Mouse (Mus musculus): Measurements from ENCODE around the gene Btbd35f5. TPM values are rescaled to one million over a fixed set of nuclear protein-coding genes. Genes with fewer than 3 reads are reported as not detected.
"Not testable (repeated sequence)": the region's sequence is repeated elsewhere in the genome, so short reads cannot be mapped to it uniquely, and the experiment has no call there.

Btbd35f5 gene
- not detected in 2 replicates for polyA plus RNA-seq (2015; fragmentation: Nextera tagmentation; extraction: Ambion mirVana)

GRCm38 (mm10) chrX:32973597-32973996, at the start of gene Btbd35f5:
Gene Btbd35f5 (plus strand): TSS chrX:32973897.
- H3K4me3 ChIP-seq = not testable (repeated sequence)

GRCm38 (mm10) chrX:32941468-32941867, 32.2 kb upstream of the Btbd35f5 start, which contains the start of gene Gm21789:
Gene Gm21789 (plus strand): TSS chrX:32941768.
- not testable (repeated sequence) for H3K4me1 ChIP-seq; H3K27me3 ChIP-seq; H3K4me2 ChIP-seq; H3K9me3 ChIP-seq (replicated peaks); H3K36me3 ChIP-seq (ENCODE audit: poor library complexity, severe bottlenecking); H3K9ac ChIP-seq; H3K4me3 ChIP-seq; H3K27ac ChIP-seq; ATAC-seq
- no CpG with 5 or more reads among the region's 1 CpGs for WGBS

More at GRCm38 (mm10) chrX:32973597-32973996, at the start of gene Btbd35f5:
- H3K9me3 ChIP-seq (replicated peaks); H3K27ac ChIP-seq; H3K36me3 ChIP-seq (ENCODE audit: poor library complexity, severe bottlenecking); H3K9ac ChIP-seq; ATAC-seq; H3K4me1 ChIP-seq; H3K27me3 ChIP-seq; H3K4me2 ChIP-seq: not testable (repeated sequence)
- WGBS = no CpG with 5 or more reads among the region's 3 CpGs

Other genes with a start within 250 kb of the Btbd35f5 start
- not detected in 2 replicates for gene Btbd35f21, start 247.8 kb upstream of the Btbd35f5 start, polyA plus RNA-seq (2015; fragmentation: Nextera tagmentation; extraction: Ambion mirVana)
- gene Btbd35f30, start 79.3 kb upstream of the Btbd35f5 start, polyA plus RNA-seq (2015; fragmentation: Nextera tagmentation; extraction: Ambion mirVana) = not detected in 2 replicates
- not detected in 2 replicates for gene Gm21789, start 32.1 kb upstream of the Btbd35f5 start, polyA plus RNA-seq (2015; fragmentation: Nextera tagmentation; extraction: Ambion mirVana)